Mouse (Mus musculus) embryonic facial prominence, embryonic 15.5 days (tissue): ENCODE measurements around the gene Tiam1. TPM values are rescaled to one million over a fixed set of nuclear protein-coding genes. Genes with fewer than 3 reads are reported as not detected.
A peak's percentile ranks its signal among the peaks of the same experiment; 100 is the strongest.

Experiments used
- ATAC-seq: fragments of 200-750 bp; cut with Nextera tagmentation; 2 replicates; pipeline ENCODE4 v1.8.0; 2017; ENCODE audit warnings: low read depth, moderate TSS enrichment; ENCODE audit not compliant: insufficient number of reproducible peaks, low FRiP score, low TSS enrichment
- H3K27ac ChIP-seq: fragments of 300-500 bp; sonication (generic); replicated peaks from 2 replicates; pipeline ENCODE4 v1.5.1; 2015; ENCODE audit warnings: mild to moderate bottlenecking, inconsistent platforms
- H3K27me3 ChIP-seq: fragments of 300-500 bp; sonication (generic); 2 replicates; pipeline ENCODE4 v1.6.1; 2015; ENCODE audit warnings: inconsistent platforms
- H3K36me3 ChIP-seq: fragments of 300-500 bp; sonication (generic); 2 replicates; pipeline ENCODE4 v1.6.1; 2015; ENCODE audit warnings: mild to moderate bottlenecking, inconsistent platforms
- H3K4me1 ChIP-seq: fragments of 300-500 bp; sonication (generic); 2 replicates; pipeline ENCODE4 v1.6.1; 2015; ENCODE audit warnings: inconsistent platforms
- H3K4me2 ChIP-seq: fragments of 300-500 bp; sonication (generic); replicated peaks from 2 replicates; pipeline ENCODE4 v1.6.1; 2015; ENCODE audit warnings: mild to moderate bottlenecking, inconsistent platforms
- H3K4me3 ChIP-seq: fragments of 300-500 bp; sonication (generic); replicated peaks from 2 replicates; pipeline ENCODE4 v1.5.1; 2015; ENCODE audit warnings: mild to moderate bottlenecking, inconsistent platforms
- H3K9ac ChIP-seq: fragments of 300-500 bp; sonication (generic); 2 replicates; pipeline ENCODE4 v1.6.1; 2015; ENCODE audit warnings: inconsistent platforms
- H3K9me3 ChIP-seq: fragments of 300-500 bp; sonication (generic); replicated peaks from 2 replicates; pipeline ENCODE4 v1.6.1; 2016; ENCODE audit warnings: inconsistent platforms
- WGBS: fragments of 180-500 bp; shearing (Covaris S2); methylation state at CpG from one replicate; pipeline ENCODE4 v1.1.7; 2015; 5-methylcytosine and 5-hydroxymethylcytosine counted together
- polyA plus RNA-seq: library from polyadenylated mRNA; unstranded; fragments of >200 nt; fragmentation: Nextera tagmentation; extraction: Ambion mirVana; gene quantifications from 2 replicates; pipeline ENCODE4 v1.2.1, GENCODE M21; 2015

Gene Tiam1
- polyA plus RNA-seq, result 45.3 and 49.4 TPM in 2 replicates

DNA sequence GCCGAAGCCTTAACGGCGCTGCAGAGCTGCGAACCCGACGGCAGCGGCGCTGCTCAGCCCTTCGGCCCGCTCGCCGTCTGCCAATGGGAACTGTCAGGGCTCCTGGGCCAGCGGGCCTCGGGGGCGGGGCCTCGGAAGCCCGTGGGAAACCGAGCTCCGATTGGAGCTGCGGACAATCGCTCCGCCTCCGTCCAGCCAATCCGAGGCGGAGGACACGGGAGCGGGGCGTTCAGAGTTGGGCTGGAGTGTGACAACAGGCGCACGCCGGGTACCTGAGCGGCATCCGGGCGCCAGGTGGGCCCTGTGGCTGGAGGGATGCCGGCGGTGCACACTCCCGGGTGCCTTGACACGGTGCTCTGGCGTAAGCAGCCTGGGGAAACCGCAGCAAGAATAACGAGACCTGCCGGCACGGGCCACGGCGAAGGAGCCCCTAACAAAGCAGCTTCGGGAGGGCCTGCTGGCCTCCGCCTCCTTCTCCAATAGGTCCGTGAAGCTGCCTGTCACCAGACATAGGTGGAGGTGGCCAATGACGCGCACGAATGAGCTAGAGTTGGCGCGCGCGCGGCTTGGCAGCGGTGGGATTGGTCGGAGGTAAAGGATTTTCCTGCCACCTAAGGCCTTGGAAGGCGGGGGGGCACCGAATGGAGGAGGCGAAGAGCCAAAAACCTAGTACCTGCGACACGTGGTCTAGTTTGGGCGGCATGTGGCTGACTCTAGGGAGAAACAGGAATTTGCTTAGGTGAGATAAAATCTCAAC lies at the start of gene Tiam1:
TSS of gene Tiam1 (minus strand) at position 10 of the 757 bp plus-strand sequence.
- no peaks in the 10 kb centered on the region for H3K27me3 ChIP-seq
- no peaks in the 10 kb centered on the region for H3K36me3 ChIP-seq
- peak within 1 kb of the TSS; percentile 63 for H3K4me3 ChIP-seq
- H3K9ac ChIP-seq, result peak within 1 kb of the TSS; percentile 65
- under 1% methylated on average over 64 of the region's 64 CpGs for WGBS
- H3K4me1 ChIP-seq, result peaks cover 29% of the 10 kb centered on the region
- H3K4me2 ChIP-seq, result peak within 1 kb of the TSS; percentile 96
- H3K27ac ChIP-seq, result peak within 1 kb of the TSS; percentile 87
- ATAC-seq, result peak; percentile 96
- no peaks in the 10 kb centered on the region for H3K9me3 ChIP-seq

DNA sequence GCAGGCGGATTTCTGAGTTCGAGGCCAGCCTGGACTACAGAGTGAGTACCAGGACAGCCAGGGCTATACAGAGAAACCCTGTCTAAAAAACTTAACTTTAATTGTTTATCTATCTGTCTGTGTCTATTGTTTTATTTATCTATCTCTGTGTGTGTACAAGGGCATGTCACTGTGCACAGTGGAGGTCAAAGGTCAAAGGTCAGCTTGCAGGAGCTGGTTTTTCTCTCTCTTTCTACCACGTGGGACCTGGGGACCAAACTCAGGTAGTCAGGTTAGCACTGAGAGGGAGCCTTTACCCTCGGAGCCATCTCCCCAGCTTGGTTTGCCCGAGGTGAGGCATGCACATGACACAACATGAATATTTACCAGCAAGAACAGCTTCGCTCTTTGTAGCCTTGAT lies 47.7 kb upstream of the Tiam1 start:
- Histone ChIP-seq H3K9me3 (no peaks in the 10 kb centered on the region), H3K27me3 (no peaks in the 10 kb centered on the region), H3K27ac (no peak overlapping the region), H3K36me3 (no peaks in the 10 kb centered on the region), H3K9ac (no peak overlapping the region), H3K4me1 (no peaks in the 10 kb centered on the region), H3K4me2 (no peak overlapping the region), H3K4me3 (no peak overlapping the region)
- 72% methylated on average over 6 of the region's 6 CpGs for WGBS
- no peak for ATAC-seq

- no peaks in the 10 kb centered on the region for H3K4me1 ChIP-seq
- no peaks in the 10 kb centered on the region for H3K36me3 ChIP-seq
- H3K4me2 ChIP-seq, result no peak overlapping the region
- no peaks in the 10 kb centered on the region for H3K27me3 ChIP-seq
- no peak overlapping the region for H3K4me3 ChIP-seq
- 27% methylated on average over 13 of the region's 13 CpGs for WGBS
- 0 out of 2 replicates have a peak, but pooled peaks have one; percentile 53 for ATAC-seq
- H3K9me3 ChIP-seq, result no peaks in the 10 kb centered on the region
- H3K27ac ChIP-seq, result no peak overlapping the region
- H3K9ac ChIP-seq, result no peak overlapping the region
Observed at GRCm38 (mm10) chr16:90187453-90187852, 43.9 kb upstream of the Tiam1 start.

DNA sequence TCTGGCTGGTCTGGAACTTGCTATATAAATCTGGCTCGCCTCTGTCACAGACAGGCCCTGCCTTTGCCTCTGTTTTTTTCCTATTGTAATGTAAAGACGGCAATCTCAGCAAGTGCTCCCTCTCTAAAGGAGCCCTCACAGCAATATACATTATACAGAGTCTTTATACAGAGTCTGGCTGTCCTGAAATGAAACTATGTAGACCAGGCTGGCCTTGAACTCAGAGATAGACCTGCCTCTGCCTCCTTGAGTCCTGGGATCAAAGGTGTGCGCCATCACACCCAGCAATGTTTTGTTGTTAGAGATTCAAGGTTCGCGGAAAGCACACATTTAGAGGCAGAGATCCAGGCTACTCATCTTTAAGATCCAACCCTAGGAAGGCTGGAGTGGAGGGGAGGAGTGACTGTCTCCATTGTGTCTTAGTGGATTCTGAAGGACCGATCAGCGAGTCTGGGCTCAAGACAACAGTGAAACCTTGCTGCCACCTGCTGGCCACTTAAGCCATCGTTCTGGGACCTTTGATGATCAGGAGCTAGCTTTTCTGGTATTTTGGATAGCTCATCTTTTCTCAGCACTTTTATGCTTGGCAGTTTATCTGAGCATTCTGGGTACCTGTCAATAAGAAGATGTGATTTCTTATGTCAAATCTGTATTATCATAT lies 42.5 kb upstream of the Tiam1 start:
- Histone ChIP-seq H3K27me3 (no peaks in the 10 kb centered on the region), H3K4me2 (no peak overlapping the region), H3K36me3 (no peaks in the 10 kb centered on the region), H3K9ac (no peak overlapping the region), H3K4me3 (no peak overlapping the region), H3K27ac (no peak overlapping the region), H3K9me3 (no peaks in the 10 kb centered on the region), H3K4me1 (no peaks in the 10 kb centered on the region)
- ATAC-seq, result no peak
- 43% methylated on average over 8 of the region's 8 CpGs for WGBS

DNA sequence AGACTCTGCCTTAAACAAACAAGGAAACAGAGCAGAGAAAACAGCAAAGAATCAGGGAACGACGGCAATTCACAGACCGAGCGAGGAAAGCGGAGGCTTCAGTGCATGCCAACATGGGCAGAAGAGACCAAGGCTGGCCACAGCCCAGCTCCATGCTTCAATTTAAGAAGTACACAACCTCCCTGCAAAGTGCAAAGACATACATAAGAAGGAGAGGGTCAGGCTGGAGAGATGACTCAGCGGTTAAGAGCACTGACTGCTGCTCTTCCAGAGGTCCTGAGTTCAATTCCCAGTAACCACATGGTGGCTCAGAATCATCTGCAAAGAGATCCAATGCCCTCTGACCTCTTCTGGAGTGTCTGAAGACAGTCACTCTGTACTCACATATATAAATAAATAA lies 40.6 kb upstream of the Tiam1 start:
- no peaks in the 10 kb centered on the region for H3K36me3 ChIP-seq
- H3K9me3 ChIP-seq, result no peaks in the 10 kb centered on the region
- no peaks in the 10 kb centered on the region for H3K4me1 ChIP-seq
- no peak overlapping the region for H3K4me3 ChIP-seq
- H3K27ac ChIP-seq, result no peak overlapping the region
- ATAC-seq, result no peak
- no peak overlapping the region for H3K4me2 ChIP-seq
- no peak overlapping the region for H3K9ac ChIP-seq
- H3K27me3 ChIP-seq, result no peaks in the 10 kb centered on the region
- 75% methylated on average over 6 of the region's 6 CpGs for WGBS

- Histone ChIP-seq H3K27ac (no peak overlapping the region), H3K27me3 (no peaks in the 10 kb centered on the region), H3K9me3 (no peaks in the 10 kb centered on the region), H3K4me2 (no peak overlapping the region), H3K4me3 (no peak overlapping the region), H3K4me1 (0 out of 2 replicates have a peak, but pooled peaks cover 2% of the 10 kb centered on the region), H3K9ac (no peak overlapping the region), H3K36me3 (no peaks in the 10 kb centered on the region)
- 77% methylated on average over 8 of the region's 8 CpGs for WGBS
- ATAC-seq, result no peak
Observed at GRCm38 (mm10) chr16:90181673-90182072, 38.1 kb upstream of the Tiam1 start.

GRCm38 (mm10) chr16:90180975-90181374 lies 37.4 kb upstream of the Tiam1 start:
- H3K27me3 ChIP-seq, result no peaks in the 10 kb centered on the region
- no peak for ATAC-seq
- H3K36me3 ChIP-seq, result no peaks in the 10 kb centered on the region
- no peak overlapping the region for H3K4me3 ChIP-seq
- H3K4me2 ChIP-seq, result no peak overlapping the region
- H3K27ac ChIP-seq, result peak overlapping the region; percentile 11; the same call in 1 of the 2 replicates
- no peaks in the 10 kb centered on the region for H3K9me3 ChIP-seq
- no peak overlapping the region for H3K9ac ChIP-seq
- 74% methylated on average over 6 of the region's 6 CpGs for WGBS
- 0 out of 2 replicates have a peak, but pooled peaks cover 6% of the 10 kb centered on the region for H3K4me1 ChIP-seq

- 0 out of 2 replicates have a peak, but pooled peaks cover 6% of the 10 kb centered on the region for H3K4me1 ChIP-seq
- no peak overlapping the region for H3K27ac ChIP-seq
- no peak for ATAC-seq
- H3K4me3 ChIP-seq, result no peak overlapping the region
- no peak overlapping the region for H3K9ac ChIP-seq
- no peak overlapping the region for H3K4me2 ChIP-seq
- H3K27me3 ChIP-seq, result no peaks in the 10 kb centered on the region
- no peaks in the 10 kb centered on the region for H3K36me3 ChIP-seq
- H3K9me3 ChIP-seq, result no peaks in the 10 kb centered on the region
- 82% methylated on average over 5 of the region's 5 CpGs for WGBS
Observed at GRCm38 (mm10) chr16:90179892-90180291, 36.3 kb upstream of the Tiam1 start.

DNA sequence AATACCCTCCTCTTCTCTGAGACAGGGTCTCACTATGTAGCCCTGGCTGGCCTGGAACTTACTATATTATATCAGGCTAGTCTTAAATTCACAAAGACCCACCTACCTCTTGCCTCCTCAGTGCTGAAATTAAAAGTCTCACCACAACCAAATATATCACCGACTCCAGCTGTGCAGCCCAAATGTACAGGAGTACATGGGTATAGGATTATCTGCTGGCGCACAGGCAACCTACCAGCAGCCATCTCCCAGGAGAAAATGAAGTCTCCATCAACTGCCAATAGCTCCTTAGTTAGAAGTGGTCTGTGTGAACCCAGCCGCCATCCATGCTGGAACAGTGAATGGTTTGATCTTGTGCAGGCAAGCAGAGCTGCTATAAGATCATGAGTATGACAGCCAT lies 34.8 kb upstream of the Tiam1 start:
- H3K4me3 ChIP-seq, result no peak overlapping the region
- WGBS, result 93% methylated on average over 3 of the region's 3 CpGs
- ATAC-seq, result no peak
- H3K27me3 ChIP-seq, result no peaks in the 10 kb centered on the region
- H3K36me3 ChIP-seq, result no peaks in the 10 kb centered on the region
- H3K27ac ChIP-seq, result no peak overlapping the region
- H3K9ac ChIP-seq, result no peak overlapping the region
- no peaks in the 10 kb centered on the region for H3K9me3 ChIP-seq
- H3K4me2 ChIP-seq, result no peak overlapping the region
- 0 out of 2 replicates have a peak, but pooled peaks cover 6% of the 10 kb centered on the region for H3K4me1 ChIP-seq

DNA sequence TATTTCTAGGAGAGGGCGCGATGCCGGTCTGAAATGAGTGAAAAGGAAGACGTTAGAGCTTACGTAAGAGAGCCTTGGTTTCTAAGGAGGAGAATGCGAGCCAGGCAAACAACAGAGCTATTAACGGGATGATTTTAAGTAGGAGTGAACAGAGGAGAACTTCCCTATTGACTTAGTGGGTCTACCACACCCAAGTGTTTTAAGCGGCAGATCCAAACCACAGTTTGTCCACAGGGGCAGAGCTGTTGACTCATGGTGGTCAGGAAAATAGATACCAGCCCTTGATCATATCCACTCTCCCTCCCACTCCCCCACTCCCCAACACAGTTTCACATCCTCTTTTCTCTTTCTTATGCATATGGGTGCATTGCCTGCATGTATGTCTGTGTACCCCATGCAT lies 33.9 kb upstream of the Tiam1 start:
- H3K9me3 ChIP-seq, result no peaks in the 10 kb centered on the region
- 73% methylated on average over 8 of the region's 8 CpGs for WGBS
- H3K4me1 ChIP-seq, result 0 out of 2 replicates have a peak, but pooled peaks cover 6% of the 10 kb centered on the region
- H3K9ac ChIP-seq, result no peak overlapping the region
- ATAC-seq, result no peak
- H3K27me3 ChIP-seq, result no peaks in the 10 kb centered on the region
- H3K36me3 ChIP-seq, result no peaks in the 10 kb centered on the region
- H3K4me2 ChIP-seq, result no peak overlapping the region
- no peak overlapping the region for H3K4me3 ChIP-seq
- no peak overlapping the region for H3K27ac ChIP-seq

DNA sequence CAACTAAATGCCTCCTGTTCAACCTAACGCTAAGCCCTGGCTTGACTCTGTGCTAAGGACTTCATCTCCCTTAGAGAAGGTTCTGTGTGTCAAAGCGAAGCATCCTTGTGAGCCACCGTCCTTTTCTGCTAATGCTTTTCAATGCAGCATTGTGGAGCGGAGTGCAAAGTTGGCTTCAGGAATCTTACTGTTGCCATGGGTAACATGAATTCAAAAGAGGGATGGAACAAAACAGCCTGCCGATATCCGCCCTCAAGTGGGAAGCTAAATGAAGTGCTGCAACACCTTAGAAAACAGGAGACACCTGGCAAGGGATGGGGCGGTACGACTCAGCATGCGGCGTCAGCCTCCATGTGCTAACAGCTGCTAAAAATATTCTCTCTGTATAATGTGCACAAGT lies 32.9 kb upstream of the Tiam1 start:
- H3K4me3 ChIP-seq, result no peak overlapping the region
- H3K9me3 ChIP-seq, result no peaks in the 10 kb centered on the region
- H3K9ac ChIP-seq, result no peak overlapping the region
- H3K36me3 ChIP-seq, result no peaks in the 10 kb centered on the region
- no peak overlapping the region for H3K4me2 ChIP-seq
- H3K4me1 ChIP-seq, result 0 out of 2 replicates have a peak, but pooled peaks cover 6% of the 10 kb centered on the region
- ATAC-seq, result no peak
- WGBS, result 48% methylated on average over 10 of the region's 10 CpGs
- H3K27me3 ChIP-seq, result no peaks in the 10 kb centered on the region
- no peak overlapping the region for H3K27ac ChIP-seq
